Mouse (Mus musculus) olfactory bulb, adult 2 months (tissue): ENCODE measurements at regions not wholly inside any gene's neighbourhood (a gene's known extent, or its start where the extent isn't known, plus 50 kb on each side); places are given as distances from the start of the nearest gene placed in this dataset.

Experiments
- CTCF ChIP-seq: fragments of 200-500 bp; IDR thresholded peaks from 2 replicates; pipeline ENCODE4 v1.5.1; 2012; ENCODE audit warnings: low read depth, mild to moderate bottlenecking, low read length, moderate library complexity; ENCODE audit not compliant: insufficient read depth
- POLR2A ChIP-seq: fragments of 200-500 bp; IDR thresholded peaks from 2 replicates; pipeline ENCODE4 v1.6.1; 2012; ENCODE audit warnings: mild to moderate bottlenecking, low read depth, low read length, moderate library complexity; ENCODE audit not compliant: insufficient read depth

GRCm38 (mm10) chr19:33079959-33080358 is 312.1 kb downstream of the Rnls start:
- TF ChIP-seq CTCF = no peak
- TF ChIP-seq POLR2A = no peak
